Comparison of ENCODE assay signal across 9 mouse cellular contexts in genomic region chr9:20861821-20862220, GRCm38 (mm10). TPM values are rescaled to one million over a fixed set of nuclear protein-coding genes. Genes with fewer than 3 reads are reported as not detected.
DNase-seq lines count a peak whose midpoint lies in the region; ATAC-seq and TF ChIP-seq lines count a peak whose summit lies in the region.
"Had no signal": no experiment of that assay in that cellular context is flagged by ENCODE, and none has a peak within 500 bp of the region (broad histone marks: within the 10 kb centered on the region; RNA-seq: fewer than 3 reads in every experiment).

No protein-coding gene starts in this region.

- no peak overlapping the region for H3K27ac ChIP-seq in forebrain, embryonic 10.5 days
- H3K27ac ChIP-seq in forebrain, embryonic 12.5 days: no peak overlapping the region
- H3K27ac ChIP-seq in midbrain, embryonic 11.5 days (ENCODE audit: low read depth, low read length): no peak overlapping the region

- ATAC-seq in forebrain, embryonic 12.5 days (ENCODE audit: low FRiP score): no peak
- no peak for ATAC-seq in midbrain, embryonic 11.5 days (ENCODE audit: low FRiP score)

- H3K4me2 ChIP-seq in forebrain, embryonic 12.5 days: no peak overlapping the region
- no peak overlapping the region for H3K4me2 ChIP-seq in midbrain, embryonic 11.5 days

- H3K36me3 ChIP-seq in forebrain, embryonic 10.5 days (replicated peaks): no peaks in the 10 kb centered on the region
- no peaks in the 10 kb centered on the region for H3K36me3 ChIP-seq in forebrain, embryonic 12.5 days (replicated peaks)
- no peaks in the 10 kb centered on the region for H3K36me3 ChIP-seq in midbrain, embryonic 11.5 days (ENCODE audit: control insufficient read depth, insufficient read depth, low read length)

- peak; percentile 53 for TF ChIP-seq CTCF in lung, adult 2 months (IDR thresholded peaks at IDR 0.05; ENCODE audit: insufficient read depth, low read length)

- DNase-seq in forebrain, embryonic 10.5 days (ENCODE audit: extremely low spot score, low spot score): peak; percentile 43
- DNase-seq in lung, adult 2 months: no peak
- no peak for DNase-seq in lung, adult 18-20 months
- peak; percentile 37 for DNase-seq in embryo, embryonic 11.5 days (ENCODE audit: low read depth, low spot score)
- peak; percentile 76 for DNase-seq in retina, postnatal 1 day
- no peak for DNase-seq in layer of hippocampus, adult 18-20 months (ENCODE audit: low spot score in 2 of 2)
- no peak for DNase-seq in midbrain, embryonic 11.5 days (ENCODE audit: low spot score, missing footprints)

- H3K4me1 ChIP-seq in forebrain, embryonic 10.5 days: no peaks in the 10 kb centered on the region
- H3K4me1 ChIP-seq in forebrain, embryonic 12.5 days: no peaks in the 10 kb centered on the region
- no peaks in the 10 kb centered on the region for H3K4me1 ChIP-seq in lung, adult 2 months (ENCODE audit: control insufficient read depth, insufficient read depth, low read length)
- H3K4me1 ChIP-seq in midbrain, embryonic 11.5 days (ENCODE audit: control insufficient read depth, insufficient read depth, low read length): no peaks in the 10 kb centered on the region

- WGBS in forebrain, embryonic 10.5 days: 17% methylated on average over 4 of the region's 4 CpGs
- 8% methylated on average over 4 of the region's 4 CpGs for WGBS in forebrain, embryonic 12.5 days
- WGBS in lung, adult 2 months: 5% methylated on average over 4 of the region's 4 CpGs
- WGBS in midbrain, embryonic 11.5 days: 14% methylated on average over 4 of the region's 4 CpGs

- H3K9me3 ChIP-seq in forebrain, embryonic 10.5 days: no peaks in the 10 kb centered on the region
- H3K9me3 ChIP-seq in forebrain, embryonic 12.5 days: no peaks in the 10 kb centered on the region
- no peaks in the 10 kb centered on the region for H3K9me3 ChIP-seq in midbrain, embryonic 11.5 days (ENCODE audit: control insufficient read depth, low read length)

- no peak overlapping the region for H3K4me3 ChIP-seq in forebrain, embryonic 10.5 days
- H3K4me3 ChIP-seq in forebrain, embryonic 12.5 days (replicated peaks): no peak overlapping the region
- H3K4me3 ChIP-seq in lung, adult 2 months (replicated peaks; ENCODE audit: extremely low read depth, low read depth, low read length): no peak overlapping the region
- no peak overlapping the region for H3K4me3 ChIP-seq in midbrain, embryonic 11.5 days (ENCODE audit: low read depth, low read length)

- TF ChIP-seq POLR2A in lung, adult 2 months (IDR thresholded peaks at IDR 0.05; ENCODE audit: borderline replicate concordance, extremely low read depth, low read depth, low read length): no peak

- H3K9ac ChIP-seq in forebrain, embryonic 12.5 days: no peak overlapping the region
- no peak overlapping the region for H3K9ac ChIP-seq in midbrain, embryonic 11.5 days (ENCODE audit: low read length)

- peaks cover 8% of the 10 kb centered on the region for H3K27me3 ChIP-seq in forebrain, embryonic 10.5 days (ENCODE audit: poor library complexity, severe bottlenecking)
- peaks cover 38% of the 10 kb centered on the region for H3K27me3 ChIP-seq in forebrain, embryonic 12.5 days
- H3K27me3 ChIP-seq in midbrain, embryonic 11.5 days (ENCODE audit: control insufficient read depth, insufficient read depth, low read length): no peaks in the 10 kb centered on the region

RNA-seq across cellular contexts. Expression of gene A230050P20Rik, which starts 6.6 kb away (rescaled TPM):
- 1.2 and 1.9 TPM in 2 replicates for polyA plus RNA-seq in forebrain, embryonic 10.5 days (2016; fragmentation: Nextera tagmentation; extraction: Ambion mirVana)
- polyA plus RNA-seq in forebrain, embryonic 12.5 days (2016; fragmentation: Nextera tagmentation; extraction: Ambion mirVana): 1.4 and 1.5 TPM in 2 replicates
- 95.9 and 105 TPM in 2 replicates for polyA plus RNA-seq in lung, adult 2 months (2012; rRNA removed)
- total RNA-seq in layer of hippocampus, adult 18-20 months (2021): 10 to 100 TPM; 66.8 to 70.4 TPM
- 0.45 and 0.66 TPM in 2 replicates for polyA plus RNA-seq in midbrain, embryonic 11.5 days (2014; fragmentation: Nextera tagmentation; extraction: Ambion mirVana)

RNA-seq across cellular contexts. Expression of gene Angptl6, which starts 17.7 kb away (rescaled TPM):
- 4.4 and 5.1 TPM in 2 replicates for polyA plus RNA-seq in forebrain, embryonic 10.5 days (2016; fragmentation: Nextera tagmentation; extraction: Ambion mirVana)
- 6.0 and 6.2 TPM in 2 replicates for polyA plus RNA-seq in forebrain, embryonic 12.5 days (2016; fragmentation: Nextera tagmentation; extraction: Ambion mirVana)
- polyA plus RNA-seq in lung, adult 2 months (2012; rRNA removed): 2.8 and 3.5 TPM in 2 replicates
- total RNA-seq in layer of hippocampus, adult 18-20 months (2021): 10 to 100 TPM in 1 of 2 experiments, 1 to 10 TPM in 1; 9.9 to 10.6 TPM
- 5.0 and 6.1 TPM in 2 replicates for polyA plus RNA-seq in midbrain, embryonic 11.5 days (2014; fragmentation: Nextera tagmentation; extraction: Ambion mirVana)

RNA-seq across cellular contexts. Expression of gene Ppan, which starts 26.2 kb away (rescaled TPM):
- 107 and 108 TPM in 2 replicates for polyA plus RNA-seq in forebrain, embryonic 10.5 days (2016; fragmentation: Nextera tagmentation; extraction: Ambion mirVana)
- 63.2 and 66.9 TPM in 2 replicates for polyA plus RNA-seq in forebrain, embryonic 12.5 days (2016; fragmentation: Nextera tagmentation; extraction: Ambion mirVana)
- 36.2 and 49.8 TPM in 2 replicates for polyA plus RNA-seq in lung, adult 2 months (2012; rRNA removed)
- total RNA-seq in layer of hippocampus, adult 18-20 months (2021): 10 to 100 TPM; 24.1 to 25.3 TPM
- polyA plus RNA-seq in midbrain, embryonic 11.5 days (2014; fragmentation: Nextera tagmentation; extraction: Ambion mirVana): 52.3 and 57.1 TPM in 2 replicates

RNA-seq across cellular contexts. Expression of gene Eif3g, which starts 36.6 kb away (rescaled TPM):
- polyA plus RNA-seq in forebrain, embryonic 10.5 days (2016; fragmentation: Nextera tagmentation; extraction: Ambion mirVana): 425 and 433 TPM in 2 replicates
- 313 and 319 TPM in 2 replicates for polyA plus RNA-seq in forebrain, embryonic 12.5 days (2016; fragmentation: Nextera tagmentation; extraction: Ambion mirVana)
- 88.4 and 93.6 TPM in 2 replicates for polyA plus RNA-seq in lung, adult 2 months (2012; rRNA removed)
- total RNA-seq in layer of hippocampus, adult 18-20 months (2021): 100 to 1,000 TPM; 124 to 132 TPM
- polyA plus RNA-seq in midbrain, embryonic 11.5 days (2014; fragmentation: Nextera tagmentation; extraction: Ambion mirVana): 348 and 354 TPM in 2 replicates

RNA-seq across cellular contexts. Expression of gene Rdh8, which starts 43.5 kb away (rescaled TPM):
- not detected in 2 replicates for polyA plus RNA-seq in forebrain, embryonic 10.5 days (2016; fragmentation: Nextera tagmentation; extraction: Ambion mirVana)
- polyA plus RNA-seq in forebrain, embryonic 12.5 days (2016; fragmentation: Nextera tagmentation; extraction: Ambion mirVana): not detected in 2 replicates
- not detected in 2 replicates for polyA plus RNA-seq in lung, adult 2 months (2012; rRNA removed)
- total RNA-seq in layer of hippocampus, adult 18-20 months (2021): not detected
- polyA plus RNA-seq in midbrain, embryonic 11.5 days (2014; fragmentation: Nextera tagmentation; extraction: Ambion mirVana): not detected in 2 replicates
- total RNA-seq: heart, adult 18-20 months had no signal

Comparison
In these comparisons a context has a peak if more than half of its experiments do, and no peak if none do; other contexts are left out.
1. DNase-seq: peak in forebrain, embryonic 10.5 days (single experiment), embryo, embryonic 11.5 days (single experiment) and retina, postnatal 1 day (single experiment); none in lung, adult 2 months (single experiment), lung, adult 18-20 months (0 of 2), layer of hippocampus, adult 18-20 months (0 of 2) and midbrain, embryonic 11.5 days (single experiment).
2. RNA of gene A230050P20Rik, which starts 6.6 kb away (polyA plus RNA-seq): 95.9 to 105 TPM in lung, adult 2 months; 1.4 to 1.5 TPM in forebrain, embryonic 12.5 days, 1.2 to 1.9 TPM in forebrain, embryonic 10.5 days and 0.45 to 0.66 TPM in midbrain, embryonic 11.5 days; every median in the first group is over 10 times any median in the second.